Mouse (Mus musculus): ENCODE measurements around the gene Ptgdr.
"Not testable (repeated sequence)": the region's sequence is repeated elsewhere in the genome, so short reads cannot be mapped to it uniquely, and the experiment has no call there.

Gene Ptgdr

GRCm38 (mm10) chr14:44858868-44859613 is at the start of gene Ptgdr:
TSS of gene Ptgdr (minus strand) at chr14:44859375.
- no peak for DNase-seq (ENCODE audit: low spot score in 2 of 2)

DNA sequence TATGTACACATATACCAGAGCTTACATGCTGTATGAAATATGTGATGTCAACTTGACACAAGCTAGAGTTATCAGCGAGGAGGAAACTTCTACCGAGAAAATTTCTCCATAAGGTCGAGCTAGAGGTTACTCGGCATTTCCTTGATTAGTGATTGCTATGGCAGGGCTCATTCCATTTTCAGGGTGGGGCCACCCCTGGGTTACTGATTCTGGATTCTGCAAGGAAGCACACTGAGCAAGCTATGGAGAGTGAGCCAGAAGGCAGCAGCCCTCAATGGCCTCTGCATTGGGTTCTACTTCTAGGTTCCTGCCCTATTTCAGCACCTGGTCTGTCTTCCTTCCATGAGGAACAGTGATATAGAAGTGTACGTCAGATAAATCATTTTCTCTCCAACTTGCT is 48.6 kb upstream of the Ptgdr start:
- DNase-seq (ENCODE audit: low spot score in 2 of 2), result no peak

- no peak for DNase-seq (ENCODE audit: low spot score in 2 of 2)
Measured at GRCm38 (mm10) chr14:44904199-44904598, 45.0 kb upstream of the Ptgdr start.

- DNase-seq (ENCODE audit: low spot score in 2 of 2), result not testable (repeated sequence)
Measured at GRCm38 (mm10) chr14:44901735-44902134, 42.6 kb upstream of the Ptgdr start.

DNA sequence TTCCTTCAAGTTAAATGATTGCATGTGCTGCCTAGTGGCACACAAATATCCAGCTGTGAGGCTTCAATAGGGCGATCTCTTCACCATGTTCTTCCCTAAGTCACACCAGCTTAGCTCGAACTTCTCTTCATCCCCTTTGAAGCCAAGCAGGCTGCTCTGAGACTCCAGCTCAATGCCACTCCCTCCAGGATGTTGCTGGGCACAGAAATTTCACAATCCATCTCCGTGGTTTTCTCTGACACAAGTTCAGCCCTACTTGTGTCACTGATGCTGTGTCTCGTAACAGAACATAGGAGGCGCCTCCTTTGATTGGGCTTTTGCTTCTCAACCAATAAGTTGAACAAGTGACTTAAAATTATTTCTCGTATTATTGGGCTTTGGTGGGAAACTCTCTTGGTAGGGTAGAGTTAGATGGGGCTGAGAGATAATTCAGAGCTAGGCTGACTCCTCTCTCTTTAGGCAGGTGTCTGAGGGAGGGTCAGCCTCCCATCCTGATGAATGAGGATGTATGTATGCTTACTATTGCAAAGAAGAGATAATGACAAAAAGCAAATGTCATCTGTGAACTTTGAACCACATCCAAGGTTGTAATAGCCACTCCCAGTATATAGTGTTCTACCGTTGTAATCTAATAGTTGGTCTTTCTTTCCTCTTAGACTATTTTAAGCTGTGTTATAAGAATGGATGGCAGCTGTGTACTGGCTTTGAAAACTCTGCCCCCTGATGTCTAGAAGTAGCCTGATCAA is 32.4 kb upstream of the Ptgdr start:
- DNase-seq (ENCODE audit: low spot score in 2 of 2), result no peak

- no peak for DNase-seq (ENCODE audit: low spot score in 2 of 2)
Measured at GRCm38 (mm10) chr14:44869686-44870085, 10.5 kb upstream of the Ptgdr start.

DNA sequence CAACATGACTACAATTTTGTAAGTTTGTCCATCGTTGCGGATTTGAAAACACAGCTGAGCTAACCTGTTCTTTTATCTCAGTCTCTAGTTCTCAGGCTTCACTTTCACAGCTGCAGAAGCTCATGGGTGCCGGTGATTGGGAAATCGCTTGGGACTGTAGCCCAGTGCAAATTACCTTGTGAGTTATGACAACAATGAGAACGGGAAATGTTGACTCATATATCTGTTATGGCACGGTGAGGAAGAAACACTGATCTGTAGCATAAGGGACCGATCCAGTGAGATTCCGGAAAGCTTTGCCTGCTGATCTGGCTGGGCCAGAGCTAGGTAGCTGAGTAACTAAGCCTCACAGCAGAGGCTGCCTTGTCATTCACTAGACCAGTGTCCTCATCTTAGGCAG is 6.5 kb upstream of the Ptgdr start:
- DNase-seq (ENCODE audit: low spot score in 2 of 2), result no peak

DNA sequence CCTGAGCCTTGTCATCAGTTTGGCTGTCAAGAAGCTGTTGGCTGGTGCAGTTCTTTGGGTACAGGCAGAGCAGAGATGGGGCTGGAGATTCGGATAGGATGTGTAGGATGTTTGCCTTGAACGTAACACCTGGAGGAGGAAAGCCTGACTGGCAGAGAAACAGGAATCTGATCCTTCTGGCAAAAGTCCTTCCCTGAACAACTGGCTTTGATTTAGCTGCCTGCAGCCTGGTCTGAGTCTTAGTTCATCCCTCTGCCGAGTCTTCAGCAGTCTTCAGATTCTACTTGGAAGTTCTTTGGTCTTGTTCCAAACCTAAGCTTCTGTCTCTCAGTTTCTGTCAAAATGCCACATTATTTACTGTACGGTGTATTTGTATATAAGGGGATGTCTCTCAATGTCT is 3.9 kb upstream of the Ptgdr start:
- DNase-seq (ENCODE audit: low spot score in 2 of 2), result no peak

DNA sequence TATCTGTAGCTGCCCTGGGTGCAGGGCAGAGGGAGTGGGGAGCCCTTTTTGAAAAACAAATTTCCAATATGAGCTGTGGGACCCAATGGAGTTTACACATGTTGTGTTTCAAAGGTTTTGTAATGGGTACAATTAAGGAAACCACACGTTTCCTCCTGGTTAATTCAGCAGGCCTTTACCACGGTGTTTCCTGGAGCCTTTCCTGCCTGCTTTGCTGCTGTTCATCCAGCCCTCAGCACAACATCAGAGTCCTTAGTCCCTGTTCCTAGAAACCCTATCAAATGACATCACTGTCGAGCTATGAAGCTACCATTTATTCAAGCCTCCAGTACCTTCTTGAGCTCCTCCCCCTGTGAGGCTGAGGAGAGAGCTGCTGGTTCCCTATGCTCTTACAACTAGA is 2.0 kb upstream of the Ptgdr start:
- no peak for DNase-seq (ENCODE audit: low spot score in 2 of 2)

DNA sequence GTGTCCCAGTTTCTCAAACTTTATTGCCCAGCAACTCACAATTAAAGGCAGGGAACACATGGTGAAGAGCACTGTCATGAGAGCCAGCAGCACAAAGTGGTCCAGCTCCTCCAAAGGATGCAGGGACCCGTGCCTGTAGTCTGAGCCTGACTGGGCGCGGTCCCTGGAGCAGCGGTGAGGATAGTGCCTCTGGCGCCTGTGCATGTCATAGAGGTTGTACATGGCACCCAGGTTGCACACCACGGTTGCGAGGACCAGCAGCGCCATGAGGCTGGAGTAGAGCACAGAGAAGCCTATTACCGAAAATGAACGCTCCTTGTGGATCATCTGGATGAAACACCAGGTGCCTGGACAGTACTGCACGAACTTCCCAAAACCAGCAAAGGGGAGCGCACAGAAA is 803 bp downstream of the Ptgdr start:
- no peak for DNase-seq (ENCODE audit: low spot score in 2 of 2)

- DNase-seq (ENCODE audit: low spot score in 2 of 2), result not testable (repeated sequence)
Measured at GRCm38 (mm10) chr14:44850637-44851036, 8.5 kb downstream of the Ptgdr start.

DNA sequence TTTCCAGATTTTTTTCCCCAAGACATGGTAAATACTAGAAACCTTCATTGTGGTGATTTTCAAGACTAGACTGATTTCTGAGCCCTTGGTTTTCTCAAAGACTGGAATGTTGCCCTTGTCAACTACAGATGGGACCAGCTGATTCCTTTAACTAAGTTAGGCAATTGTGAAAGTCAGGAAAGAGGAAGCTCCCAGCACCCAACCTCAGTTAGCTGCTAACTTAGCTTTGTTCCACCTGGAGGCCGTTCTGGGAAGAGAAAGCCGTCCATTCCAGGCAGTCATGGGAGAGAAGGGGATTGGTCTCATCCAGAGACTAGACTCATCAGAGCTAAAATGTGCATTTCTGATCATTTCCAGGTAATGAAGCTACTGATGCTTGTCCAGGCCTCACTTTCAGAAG is 11.4 kb downstream of the Ptgdr start:
- DNase-seq (ENCODE audit: low spot score in 2 of 2), result no peak

DNA sequence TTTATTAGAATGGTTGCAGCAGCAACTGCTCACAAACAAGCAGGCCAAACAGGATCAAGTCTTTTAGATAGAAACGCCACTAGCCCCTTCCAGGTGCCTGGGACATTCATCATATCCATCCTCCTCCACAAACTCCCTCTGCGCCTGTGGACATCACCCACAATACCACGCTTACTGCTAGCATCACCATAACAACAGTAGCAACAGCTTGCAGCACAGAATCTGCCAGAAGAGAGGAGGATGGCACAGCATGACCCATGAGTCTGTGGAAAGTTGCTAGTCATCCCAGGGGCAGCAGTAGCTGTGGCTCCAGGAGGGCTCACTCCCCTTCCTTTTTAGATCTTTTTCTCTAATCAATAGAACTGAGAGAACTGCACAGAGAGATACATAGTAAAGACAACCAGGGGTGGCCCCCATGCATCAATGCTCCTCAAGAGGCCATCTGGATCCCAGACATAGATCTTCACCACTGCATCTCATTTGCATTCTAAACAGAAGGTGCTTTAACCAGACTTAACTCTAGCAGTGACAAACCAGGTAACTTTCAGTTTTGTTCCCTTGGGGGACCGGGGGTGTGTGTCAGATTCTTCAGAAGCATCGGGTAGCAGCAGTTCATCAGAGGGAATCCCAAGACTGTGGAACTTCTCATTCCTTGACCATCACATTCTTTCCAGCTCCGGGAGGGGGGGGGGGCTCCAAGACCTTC is 12.5 kb downstream of the Ptgdr start:
- DNase-seq (ENCODE audit: low spot score in 2 of 2), result no peak

DNA sequence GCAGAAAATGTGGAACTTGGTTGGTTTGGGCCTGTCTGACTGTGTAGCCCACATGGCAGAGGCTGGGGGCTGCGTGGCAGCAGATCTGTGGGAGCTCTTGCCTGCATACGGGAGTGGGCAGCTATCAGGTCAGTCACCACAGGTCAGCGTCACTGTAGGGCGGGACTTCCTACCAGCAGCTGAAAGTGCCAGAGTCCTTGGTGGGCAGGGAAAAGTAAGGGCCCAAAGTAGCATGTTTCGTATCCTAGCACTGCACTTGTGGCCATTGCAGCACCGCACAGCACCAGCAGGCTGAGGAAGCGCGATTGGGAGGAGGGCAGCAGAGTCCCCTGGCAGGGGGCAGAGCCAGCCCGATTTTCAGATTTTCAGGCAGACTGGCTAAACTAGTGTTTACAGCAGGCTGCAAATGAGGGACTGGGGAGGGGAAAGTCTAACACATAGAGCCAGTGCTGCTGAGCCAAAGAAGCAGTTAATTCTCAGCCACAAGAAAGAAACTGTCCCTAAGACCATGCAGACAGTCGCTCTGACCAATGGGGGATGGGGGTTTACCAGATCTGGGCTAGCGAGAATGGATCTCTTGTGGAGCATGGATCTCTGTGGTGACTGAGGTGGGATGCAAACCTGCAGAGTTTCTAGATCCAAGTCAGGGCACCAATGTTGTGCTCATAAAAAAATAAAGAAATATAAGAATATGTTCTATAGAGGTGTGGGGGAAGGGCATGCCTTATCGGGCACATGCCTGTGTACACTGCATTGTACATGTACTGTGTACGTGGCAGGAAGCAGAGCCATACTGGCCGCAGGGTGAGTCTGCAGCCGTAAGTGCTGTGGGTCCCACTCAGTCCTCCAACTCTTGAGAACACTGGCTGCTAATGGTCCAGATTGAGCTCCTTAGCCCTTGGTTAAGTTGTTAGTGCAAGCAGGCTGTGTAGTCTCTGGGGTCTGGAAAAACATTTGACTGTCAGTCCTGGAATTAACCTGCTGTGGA is 15.1 kb downstream of the Ptgdr start:
- no peak for DNase-seq (ENCODE audit: low spot score in 2 of 2)

DNA sequence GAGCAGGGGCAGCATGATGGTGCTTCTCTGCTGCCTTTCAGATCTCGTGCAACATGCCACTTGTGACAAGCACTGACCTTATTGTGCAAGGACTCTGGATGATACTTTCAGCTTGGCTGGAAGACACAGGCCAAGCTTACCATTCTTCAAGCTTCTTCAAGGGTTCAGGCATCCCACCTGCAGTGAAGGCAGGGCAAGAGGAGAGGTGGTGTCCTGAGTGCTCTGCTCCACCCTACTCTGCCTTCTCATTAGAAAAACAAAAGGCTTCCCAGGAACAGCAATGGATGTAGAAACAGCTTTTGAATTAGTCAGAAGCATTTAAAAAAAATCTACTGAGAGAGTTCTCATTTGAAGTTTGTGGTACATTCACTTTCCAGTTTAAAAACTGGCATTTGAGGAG is 20.5 kb downstream of the Ptgdr start:
- DNase-seq (ENCODE audit: low spot score in 2 of 2), result no peak

DNA sequence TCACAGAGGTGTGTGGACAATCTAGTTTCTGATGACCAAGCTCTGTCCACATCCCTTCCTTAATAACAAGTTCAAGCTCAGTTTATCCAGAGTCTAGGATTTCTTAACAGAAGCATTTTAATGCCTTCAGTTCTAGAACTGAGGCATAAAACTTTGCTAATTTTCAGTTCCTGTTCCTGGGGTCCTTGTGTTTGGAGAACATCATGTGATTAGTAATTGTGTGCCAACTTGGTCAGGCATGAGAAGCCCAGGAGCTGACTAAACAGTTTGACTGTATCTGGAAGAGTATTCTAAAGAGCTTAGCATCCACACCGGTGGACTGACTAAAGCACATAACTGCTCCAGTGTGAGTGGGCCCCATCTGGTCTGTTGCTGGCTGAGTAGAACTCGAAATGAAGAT is 24.0 kb downstream of the Ptgdr start:
- no peak for DNase-seq (ENCODE audit: low spot score in 2 of 2)

GRCm38 (mm10) chr14:44834134-44834533 is 25.0 kb downstream of the Ptgdr start:
- not testable (repeated sequence) for DNase-seq (ENCODE audit: low spot score in 2 of 2)

- not testable (repeated sequence) for DNase-seq (ENCODE audit: low spot score in 2 of 2)
Measured at GRCm38 (mm10) chr14:44833096-44833495, 26.1 kb downstream of the Ptgdr start.

DNA sequence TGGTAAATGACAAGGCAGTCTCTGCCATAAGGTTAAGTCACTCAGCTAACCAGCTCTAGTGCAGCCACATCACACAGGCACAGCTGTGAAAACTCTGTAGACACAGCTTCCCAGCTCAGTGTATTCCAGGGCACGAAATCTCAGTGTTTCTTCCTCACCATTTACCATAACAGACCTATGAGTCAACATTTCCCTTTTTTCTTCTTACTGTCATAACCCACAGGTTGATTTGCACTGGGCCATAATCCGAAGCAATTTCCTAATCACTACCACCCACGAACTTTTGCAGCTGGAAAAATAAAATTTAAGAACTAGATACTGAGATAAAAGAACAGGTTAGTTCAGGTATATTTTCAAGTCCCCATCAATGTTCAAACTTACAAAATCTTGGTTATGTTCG is 31.4 kb downstream of the Ptgdr start:
- DNase-seq (ENCODE audit: low spot score in 2 of 2), result no peak

GRCm38 (mm10) chr14:44821177-44822057 is 37.8 kb downstream of the Ptgdr start:
- DNase-seq (ENCODE audit: low spot score in 2 of 2), result no peak

All from frontal cortex, postnatal 25 days (tissue).